Mouse (Mus musculus): ENCODE results near the gene Ppp1r9a. TPM values are rescaled to one million over a fixed set of nuclear protein-coding genes. Genes with fewer than 3 reads are reported as not detected.
A peak's percentile ranks its signal among the peaks of the same experiment; 100 is the strongest.

The Ppp1r9a gene
- total RNA-seq, 2 experiments from 2014 or later, result 1.2 to 1.4 TPM

- no peak for DNase-seq (ENCODE audit: low spot score)
These were observed 103.0 kb downstream of the Ppp1r9a start for GRCm38 (mm10) chr6:5005491-5006275.

DNA sequence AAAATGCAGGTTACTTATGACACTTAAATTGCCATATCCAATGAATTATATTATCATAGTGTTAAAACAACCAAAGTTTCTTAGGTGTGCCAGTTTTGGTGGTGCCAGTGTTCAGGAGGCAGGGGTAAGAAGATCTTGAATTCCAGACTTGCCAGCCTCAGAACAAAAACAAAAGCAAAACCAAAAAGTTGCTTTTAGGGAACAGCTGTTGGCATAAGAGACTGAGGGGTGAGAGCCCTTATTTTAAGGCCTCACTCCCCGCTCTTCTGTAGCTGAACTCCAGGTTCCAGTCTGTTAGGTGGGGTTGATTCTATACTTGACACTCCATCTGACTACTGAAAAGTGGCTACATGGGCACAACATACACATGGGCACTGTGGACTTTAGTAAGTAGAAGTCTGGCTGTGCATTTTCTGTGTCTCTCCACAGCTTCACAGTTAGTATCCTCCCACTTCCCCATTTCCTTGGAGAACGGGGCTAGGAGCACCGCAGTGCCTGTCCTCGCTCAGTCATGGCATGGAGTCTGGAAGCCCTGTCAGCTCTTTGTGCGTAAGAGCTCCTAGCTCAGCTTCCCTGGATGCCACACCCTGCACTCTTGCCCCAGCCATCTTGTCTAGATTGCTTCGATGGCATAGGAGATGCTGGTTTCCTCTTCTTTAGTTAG is 103.7 kb downstream of the Ppp1r9a start:
- DNase-seq (ENCODE audit: low spot score), result no peak

DNA sequence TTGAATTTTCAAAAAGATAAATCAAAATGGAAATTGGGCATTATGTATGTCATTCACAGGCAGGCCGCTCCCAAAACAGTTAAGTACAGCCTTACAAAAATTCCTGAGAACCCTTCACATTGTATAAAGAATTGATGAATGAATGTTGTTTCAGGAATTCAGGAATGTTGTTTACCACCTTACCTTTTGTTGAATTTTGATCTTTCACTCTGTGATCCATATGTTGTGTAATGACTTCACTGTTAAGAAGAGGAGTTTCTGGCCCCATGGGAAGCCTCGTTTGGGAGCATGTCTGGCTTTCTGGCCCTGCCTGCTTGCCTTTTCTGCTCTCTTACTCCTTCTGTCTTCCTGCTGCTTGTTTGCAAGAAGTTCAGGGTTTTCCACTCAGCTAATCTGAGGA is 105.4 kb downstream of the Ppp1r9a start:
- no peak for DNase-seq (ENCODE audit: low spot score)

- DNase-seq (ENCODE audit: low spot score), result no peak
These were observed 105.9 kb downstream of the Ppp1r9a start for GRCm38 (mm10) chr6:5008603-5009002.

DNA sequence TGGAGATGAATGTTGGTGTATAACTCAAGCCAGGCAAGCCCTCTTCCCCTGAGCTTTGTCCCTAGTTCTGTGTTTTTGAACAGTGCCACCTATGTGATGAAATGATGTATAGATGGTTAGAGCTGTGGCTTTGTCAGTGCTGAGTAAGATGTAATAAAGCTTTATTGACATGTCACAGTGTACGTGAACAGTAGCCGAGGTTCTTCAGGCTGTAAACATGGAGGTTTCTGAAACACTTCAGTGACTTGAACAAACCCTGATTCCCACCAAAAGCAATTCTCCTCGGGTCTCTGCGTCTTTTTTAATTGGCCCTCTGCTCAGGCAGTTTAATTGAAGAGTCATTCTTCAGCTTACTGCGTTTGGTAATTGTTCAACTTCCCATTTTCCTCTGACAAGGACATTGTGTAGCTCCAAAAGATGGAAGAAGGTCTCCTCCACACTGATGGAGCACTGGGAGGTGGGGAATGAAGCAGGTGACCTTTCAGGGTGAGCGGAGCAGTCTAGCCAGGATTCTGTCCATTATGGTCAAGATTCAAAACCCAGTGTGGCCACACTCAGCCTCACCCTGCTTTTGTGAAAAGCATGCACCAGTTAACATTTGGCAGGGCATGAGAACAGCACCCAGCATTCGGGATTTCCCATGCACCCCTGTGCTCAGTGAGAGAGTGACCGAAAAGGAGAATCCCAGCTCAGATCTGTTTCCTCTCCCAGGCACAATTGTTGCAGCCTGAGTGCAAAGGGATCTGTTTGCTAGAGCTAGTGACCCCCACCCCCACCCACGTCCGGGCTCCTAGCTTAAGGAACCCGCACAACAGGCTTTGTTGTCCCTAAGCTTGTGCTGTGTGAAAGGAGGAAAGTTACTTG is 108.1 kb downstream of the Ppp1r9a start:
- no peak for DNase-seq (ENCODE audit: low spot score)

DNA sequence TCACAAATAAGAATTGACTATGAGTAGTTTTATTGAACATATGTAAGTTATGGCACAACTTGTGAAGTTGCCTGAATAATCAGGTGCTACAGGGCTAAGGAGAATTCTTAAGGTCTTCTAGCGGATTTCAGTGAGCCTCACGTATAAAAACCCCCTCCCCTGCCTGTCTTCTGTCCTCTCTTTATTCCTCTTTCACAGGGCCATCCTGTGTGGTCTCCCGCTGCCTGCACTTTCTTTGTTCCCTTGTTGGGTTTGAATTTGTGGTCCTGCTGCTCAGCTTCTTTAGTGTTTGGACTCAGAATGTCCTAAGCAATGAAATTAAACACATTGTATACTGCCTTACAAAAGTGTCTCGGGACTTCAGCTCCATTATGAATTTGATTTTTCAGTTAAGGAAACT is 110.1 kb downstream of the Ppp1r9a start:
- DNase-seq (ENCODE audit: low spot score), result no peak

- no peak for DNase-seq (ENCODE audit: low spot score)
These were observed 111.8 kb downstream of the Ppp1r9a start for GRCm38 (mm10) chr6:5014567-5014966.

DNA sequence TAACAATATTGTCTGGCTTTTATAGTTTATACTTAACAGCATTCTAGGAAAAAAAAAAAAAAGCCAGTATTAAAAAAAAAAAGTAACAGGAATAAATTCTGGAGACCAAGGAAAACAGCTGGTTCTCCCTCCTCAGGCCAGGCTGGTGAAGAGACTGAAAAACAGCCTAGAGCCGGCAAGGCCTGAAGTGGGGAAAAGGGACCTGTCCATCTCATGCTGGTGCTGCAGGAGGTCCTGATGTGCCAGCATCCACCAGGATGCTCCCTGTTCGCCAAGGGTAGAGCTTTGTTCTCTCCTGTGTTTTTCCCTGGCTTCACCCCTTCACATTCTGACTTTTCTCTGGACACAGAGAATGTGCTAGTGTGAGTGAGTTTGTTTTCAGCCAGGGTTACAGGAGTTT is 112.5 kb downstream of the Ppp1r9a start:
- no peak for DNase-seq (ENCODE audit: low spot score)

DNA sequence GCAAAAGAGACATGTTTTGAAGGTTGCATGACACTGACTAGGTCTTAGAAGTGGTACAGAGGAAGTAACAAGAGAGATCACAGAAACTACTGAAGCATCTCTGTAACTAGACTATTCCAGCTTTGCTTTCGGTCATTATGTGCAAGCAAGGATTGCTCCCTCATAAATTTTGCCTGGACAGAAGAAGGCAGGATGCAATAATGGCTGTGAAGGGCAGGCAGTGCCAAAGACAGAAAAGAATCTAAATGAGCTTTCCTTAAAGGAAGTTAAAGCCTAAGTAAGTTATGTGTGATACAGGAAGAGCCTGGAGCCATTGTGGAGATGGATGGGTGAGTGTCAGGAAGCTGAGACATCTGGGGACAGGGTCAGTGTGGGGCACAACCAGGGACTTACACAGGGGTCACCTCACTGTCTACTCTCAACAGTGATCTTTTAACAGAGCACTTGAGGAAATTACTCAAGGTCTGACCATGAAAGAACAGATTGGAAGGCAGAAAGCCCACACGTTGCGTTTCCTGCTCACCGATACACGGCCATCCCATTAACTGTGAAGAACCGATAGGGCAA is 115.3 kb downstream of the Ppp1r9a start:
- no peak for DNase-seq (ENCODE audit: low spot score)

DNA sequence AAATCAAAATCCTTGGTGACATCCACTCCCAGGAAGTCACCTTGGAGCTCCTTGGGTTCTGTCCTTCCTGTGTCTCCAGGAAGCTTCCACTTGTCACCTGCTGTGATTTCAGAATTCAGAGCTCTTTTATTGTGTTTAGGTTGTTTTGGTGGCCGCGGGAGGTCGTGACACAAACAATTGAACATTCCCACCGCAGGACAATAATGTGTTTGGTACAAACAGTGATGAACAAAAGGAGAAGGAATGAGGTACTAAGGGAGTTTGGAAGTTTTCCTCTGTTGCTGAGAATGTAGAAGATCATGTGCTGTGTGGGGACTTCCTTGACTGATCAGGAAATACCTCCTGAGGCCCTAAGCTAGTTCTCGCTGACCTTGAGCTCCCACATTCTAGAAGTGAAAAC is 116.5 kb downstream of the Ppp1r9a start:
- DNase-seq (ENCODE audit: low spot score), result no peak

DNA sequence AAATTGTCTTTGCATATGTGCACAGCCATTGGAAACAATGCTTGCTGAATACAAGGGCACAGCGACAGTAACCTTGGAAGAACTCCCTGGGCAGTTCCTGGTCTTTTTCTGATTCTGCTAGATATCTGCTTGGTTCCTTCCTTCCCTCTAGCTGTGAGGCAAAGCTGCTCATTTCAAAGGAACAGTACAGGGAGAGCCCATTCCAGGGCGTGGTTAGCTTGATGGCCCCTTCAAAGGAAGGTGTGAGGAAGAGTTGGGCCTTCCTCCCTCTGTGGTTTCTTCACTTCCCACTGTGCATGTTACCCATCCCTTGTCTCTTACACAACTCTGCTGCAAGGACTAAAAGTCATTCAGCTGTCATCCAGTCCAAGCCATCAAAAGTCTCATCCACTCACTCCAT is 117.3 kb downstream of the Ppp1r9a start:
- DNase-seq (ENCODE audit: low spot score), result no peak

GRCm38 (mm10) chr6:5020510-5020909 is 117.8 kb downstream of the Ppp1r9a start:
- DNase-seq (ENCODE audit: low spot score), result no peak

GRCm38 (mm10) chr6:5022677-5023076 is 120.0 kb downstream of the Ppp1r9a start:
- DNase-seq (ENCODE audit: low spot score), result no peak

DNA sequence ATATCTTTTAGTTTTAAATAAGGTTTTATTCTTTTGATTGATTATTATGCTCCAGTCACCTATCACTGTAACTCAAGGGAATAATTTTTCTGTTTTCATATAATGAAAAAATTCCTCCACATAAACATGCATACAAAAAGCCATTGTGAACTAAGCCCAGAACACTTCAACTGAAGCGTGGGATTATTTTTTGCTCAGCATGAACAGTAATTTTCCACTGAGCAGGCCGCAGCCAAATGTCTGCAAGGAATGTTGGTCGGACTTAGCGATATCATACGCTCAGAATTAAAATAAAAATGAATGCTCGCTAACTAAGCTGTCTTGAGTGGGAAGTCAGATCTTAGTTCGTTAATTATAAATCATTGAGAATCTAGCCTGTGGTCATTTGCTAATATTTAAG is 122.2 kb downstream of the Ppp1r9a start:
- DNase-seq (ENCODE audit: low spot score), result no peak

DNA sequence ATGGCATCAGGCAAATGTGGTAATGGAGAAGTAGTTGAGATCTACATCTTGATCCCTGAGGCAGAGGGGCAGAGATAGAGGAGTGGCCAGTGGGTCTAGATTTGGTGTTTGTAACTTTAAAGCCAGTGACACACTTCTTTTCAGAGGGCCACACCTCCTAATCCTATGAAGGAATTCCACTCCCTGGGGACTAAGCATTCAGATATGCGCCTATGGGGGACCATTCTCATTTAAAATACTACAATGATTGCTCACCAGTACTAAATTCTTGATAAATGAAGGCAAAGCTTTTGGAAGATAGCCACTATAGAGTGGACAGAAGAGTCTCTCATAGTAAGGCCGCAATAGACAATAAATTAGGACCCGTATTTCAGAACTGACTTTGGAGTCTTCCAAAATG is 124.1 kb downstream of the Ppp1r9a start:
- no peak for DNase-seq (ENCODE audit: low spot score)

DNA sequence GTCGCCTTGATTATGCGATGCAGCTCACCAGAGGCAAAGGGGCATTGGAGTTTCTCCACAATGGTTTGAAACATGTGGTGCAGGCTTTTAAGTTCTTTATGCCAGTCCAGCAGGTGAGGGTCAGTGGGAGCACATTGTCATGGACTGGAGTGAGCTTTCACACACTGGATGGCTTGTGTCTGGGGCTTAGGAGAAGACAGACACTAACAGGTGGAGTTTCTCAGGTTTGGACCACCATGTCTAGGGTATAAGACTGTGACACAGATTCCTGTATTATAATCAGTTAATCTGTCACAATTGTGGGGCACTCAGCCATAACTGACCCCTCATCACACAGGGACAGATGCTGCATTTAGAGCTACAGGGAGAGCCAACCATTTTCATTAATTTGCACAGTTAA is 124.5 kb downstream of the Ppp1r9a start:
- DNase-seq (ENCODE audit: low spot score), result no peak

GRCm38 (mm10) chr6:5027801-5028200 is 125.1 kb downstream of the Ppp1r9a start:
- peak; percentile 9 for DNase-seq (ENCODE audit: low spot score)

- DNase-seq (ENCODE audit: low spot score), result no peak
These were observed 126.6 kb downstream of the Ppp1r9a start for GRCm38 (mm10) chr6:5029205-5029927.

GRCm38 (mm10) chr6:5029956-5030355 is 127.2 kb downstream of the Ppp1r9a start:
- no peak for DNase-seq (ENCODE audit: low spot score)

DNA sequence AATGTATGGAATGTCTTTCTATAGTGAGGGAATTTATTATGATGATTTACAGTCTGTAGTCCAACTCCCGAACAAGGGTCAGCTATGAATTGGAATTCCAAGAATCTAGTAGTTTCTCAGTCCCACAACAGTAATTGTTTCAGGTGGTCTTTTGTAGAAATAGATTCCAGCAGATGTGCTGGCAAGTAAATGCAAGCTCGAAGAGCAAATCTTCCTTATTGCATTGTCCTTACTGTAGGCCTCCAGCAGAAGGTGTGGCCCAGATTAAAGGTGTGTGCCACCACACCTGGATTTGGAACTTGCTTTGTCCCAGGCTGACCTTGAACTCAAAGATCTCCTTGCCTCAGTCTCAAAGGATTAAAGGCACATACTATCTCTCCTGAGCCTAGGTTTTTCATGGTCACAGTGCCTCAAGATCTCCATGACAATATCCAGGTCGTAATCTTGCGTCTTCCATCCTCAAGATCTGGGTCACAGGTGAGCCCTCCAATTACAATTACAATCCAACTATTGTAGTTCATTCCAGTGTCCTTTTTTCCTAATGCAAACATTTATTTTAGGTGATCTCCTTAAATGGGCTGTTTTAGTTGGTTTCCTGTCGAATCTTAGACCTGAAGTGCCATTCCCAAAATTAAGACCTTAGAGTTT is 130.4 kb downstream of the Ppp1r9a start:
- no peak for DNase-seq (ENCODE audit: low spot score)

DNA sequence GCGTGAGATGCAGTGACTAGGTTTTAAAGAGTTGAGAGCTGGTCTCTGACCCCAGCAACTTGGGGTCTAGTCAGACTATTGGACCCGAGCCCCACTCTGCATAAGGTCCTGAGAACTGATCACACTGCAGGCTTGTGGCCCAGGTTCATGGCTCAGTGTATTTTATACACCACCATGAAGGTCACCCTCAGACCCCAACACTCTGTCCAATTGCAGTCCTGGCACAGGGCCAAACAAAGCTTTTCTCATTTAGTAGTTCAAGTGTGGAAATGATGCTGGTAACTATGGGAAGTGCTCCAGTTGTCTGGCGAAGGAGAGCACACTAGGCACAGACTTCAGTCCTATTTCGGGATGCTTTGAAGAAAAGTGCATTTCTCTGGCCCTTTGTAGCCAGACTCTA is 134.5 kb downstream of the Ppp1r9a start:
- no peak for DNase-seq (ENCODE audit: low spot score)

All from gastrocnemius, adult 18-20 months (tissue).